Mouse (Mus musculus): ENCODE measurements around the gene Fitm1.

Gene Fitm1

DNA sequence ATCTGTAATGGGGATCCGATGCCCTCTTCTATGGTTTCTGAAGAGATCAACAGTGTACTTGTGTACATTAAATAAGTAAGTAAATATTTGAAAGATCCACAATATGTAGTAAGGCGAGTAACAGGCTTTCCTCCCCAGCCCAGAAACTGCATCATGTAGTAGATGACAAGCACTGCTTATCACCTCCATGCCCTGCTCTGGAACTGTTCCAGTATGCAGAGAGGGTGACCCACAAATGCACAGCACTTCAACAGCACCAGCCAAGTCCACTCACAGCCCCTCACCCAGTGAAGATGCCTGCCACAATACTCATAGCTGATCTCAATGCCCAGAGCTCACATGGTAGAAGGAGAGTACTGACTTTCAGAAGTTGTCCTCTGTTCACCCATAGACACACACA is 4.8 kb upstream of the Fitm1 start:
- no peak for DNase-seq

DNA sequence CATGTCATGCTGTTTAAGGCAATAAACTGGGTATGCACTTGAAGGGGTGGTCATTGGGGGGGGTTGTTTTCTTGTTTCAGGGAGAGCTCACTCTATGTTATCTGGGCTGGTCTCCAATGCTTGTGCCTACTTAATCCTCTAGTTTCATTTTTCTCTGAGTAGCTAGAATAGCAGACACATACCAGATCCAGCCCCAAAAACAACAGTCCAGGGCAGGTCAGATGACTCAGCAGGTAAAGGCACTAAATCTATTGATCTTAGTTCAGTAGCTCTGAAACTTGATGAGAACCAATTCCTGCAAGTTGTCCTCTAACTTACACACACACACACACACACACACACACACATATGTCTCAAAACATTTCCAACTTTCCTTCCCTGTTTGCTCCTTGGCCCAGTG is 3.7 kb upstream of the Fitm1 start:
- DNase-seq = no peak

DNA sequence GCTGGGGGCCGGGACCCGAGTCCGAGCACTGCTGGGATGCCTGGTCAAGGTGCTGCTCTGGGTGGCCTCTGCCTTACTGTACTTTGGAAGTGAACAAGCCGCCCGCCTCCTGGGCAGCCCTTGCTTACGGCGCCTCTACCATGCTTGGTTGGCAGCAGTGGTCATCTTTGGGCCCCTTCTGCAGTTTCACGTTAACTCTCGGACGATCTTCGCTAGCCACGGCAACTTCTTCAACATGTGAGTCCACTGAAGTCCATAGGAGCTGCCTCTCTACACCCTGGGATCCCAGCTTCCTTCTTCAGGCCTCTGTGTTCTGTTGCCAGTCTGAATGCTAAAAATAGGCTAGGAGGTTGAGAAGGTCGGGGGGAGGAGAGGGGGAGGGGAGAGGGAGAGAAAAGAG is 294 bp downstream of the Fitm1 start:
- DNase-seq = no peak

DNA sequence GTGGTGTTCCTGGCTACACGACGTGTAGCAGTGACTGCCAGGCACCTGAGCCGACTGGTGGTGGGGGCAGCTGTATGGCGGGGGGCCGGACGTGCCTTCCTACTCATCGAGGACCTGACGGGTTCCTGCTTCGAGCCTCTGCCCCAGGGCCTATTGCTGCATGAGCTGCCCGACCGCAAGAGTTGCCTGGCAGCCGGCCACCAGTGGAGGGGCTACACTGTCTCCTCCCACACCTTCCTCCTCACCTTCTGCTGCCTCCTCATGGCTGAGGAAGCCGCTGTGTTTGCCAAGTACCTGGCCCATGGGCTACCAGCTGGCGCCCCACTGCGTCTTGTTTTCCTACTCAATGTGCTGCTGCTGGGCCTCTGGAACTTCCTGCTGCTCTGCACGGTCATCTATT is 959 bp downstream of the Fitm1 start:
- DNase-seq = no peak

DNA sequence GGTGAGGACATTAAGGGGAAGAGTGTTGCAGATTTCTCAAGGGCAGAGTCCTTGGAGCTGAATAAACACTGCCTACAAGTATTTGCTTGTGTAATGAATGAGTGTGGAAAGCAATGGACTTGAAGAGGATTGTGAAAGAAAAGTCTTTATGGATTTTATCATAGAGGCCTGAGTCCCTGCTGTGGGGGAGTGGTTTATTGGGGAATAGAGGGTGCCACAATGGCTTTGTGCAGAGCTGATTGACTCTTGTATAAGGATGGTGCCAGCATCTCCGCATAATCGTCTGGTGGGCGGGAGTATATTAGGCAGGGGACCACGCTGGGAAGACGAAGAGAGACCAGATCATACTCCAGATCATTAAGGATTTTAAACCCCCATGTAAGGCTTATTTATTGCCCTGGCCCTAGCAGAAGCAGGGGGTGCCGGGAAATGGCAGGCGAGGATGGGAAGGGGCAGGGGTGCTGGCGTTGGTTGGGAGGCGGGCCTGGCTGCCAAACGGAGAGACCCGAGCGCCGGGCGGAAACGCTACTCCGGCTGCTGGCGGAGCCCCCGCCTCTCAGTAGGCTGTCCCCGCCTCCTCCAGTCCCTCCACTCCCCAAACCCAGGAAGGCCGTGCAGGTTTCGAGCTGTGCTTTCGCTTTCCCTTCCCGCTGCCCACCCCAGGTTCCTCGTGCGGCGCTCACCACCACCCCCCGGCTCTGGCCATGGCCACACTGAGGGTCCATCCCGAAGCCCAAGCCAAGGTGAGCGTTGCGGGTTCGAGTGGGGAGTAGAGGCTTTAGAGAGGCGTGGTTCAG is 2.7 kb downstream of the Fitm1 start, which contains the start of gene Psme1:
TSS of gene Psme1 (plus strand) at position 253 of the 797 bp plus-strand sequence.
- peak; percentile 77 for DNase-seq

DNA sequence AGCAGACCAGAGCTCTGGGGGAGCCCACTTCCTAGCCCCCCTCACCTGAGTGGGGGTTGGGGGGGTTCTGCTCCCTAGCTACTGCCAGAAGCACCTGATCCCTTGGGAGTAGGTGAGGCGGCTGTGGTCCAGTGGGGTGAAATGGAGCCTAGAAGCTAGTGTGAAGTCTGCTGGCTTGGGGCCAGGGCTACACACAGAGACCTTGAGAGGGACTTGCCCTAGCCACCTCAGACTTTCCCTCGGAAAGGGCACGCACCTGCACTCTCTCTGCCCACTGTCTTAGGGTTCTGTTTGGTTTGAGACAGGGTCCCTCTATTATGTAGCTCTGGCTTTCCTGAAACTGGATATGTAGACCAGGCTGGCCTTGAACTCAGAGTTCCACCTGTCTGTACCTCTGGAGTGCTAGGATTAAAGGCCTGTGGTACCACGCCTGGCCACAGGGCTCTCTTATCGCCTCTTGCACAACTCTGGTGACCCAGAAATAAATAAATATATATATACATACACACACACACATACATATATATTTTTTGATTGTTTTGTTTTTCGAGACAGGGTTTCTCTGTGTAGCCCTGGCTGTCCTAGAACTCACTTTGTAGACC is 3.4 kb downstream of the Fitm1 start:
- DNase-seq = no peak

DNA sequence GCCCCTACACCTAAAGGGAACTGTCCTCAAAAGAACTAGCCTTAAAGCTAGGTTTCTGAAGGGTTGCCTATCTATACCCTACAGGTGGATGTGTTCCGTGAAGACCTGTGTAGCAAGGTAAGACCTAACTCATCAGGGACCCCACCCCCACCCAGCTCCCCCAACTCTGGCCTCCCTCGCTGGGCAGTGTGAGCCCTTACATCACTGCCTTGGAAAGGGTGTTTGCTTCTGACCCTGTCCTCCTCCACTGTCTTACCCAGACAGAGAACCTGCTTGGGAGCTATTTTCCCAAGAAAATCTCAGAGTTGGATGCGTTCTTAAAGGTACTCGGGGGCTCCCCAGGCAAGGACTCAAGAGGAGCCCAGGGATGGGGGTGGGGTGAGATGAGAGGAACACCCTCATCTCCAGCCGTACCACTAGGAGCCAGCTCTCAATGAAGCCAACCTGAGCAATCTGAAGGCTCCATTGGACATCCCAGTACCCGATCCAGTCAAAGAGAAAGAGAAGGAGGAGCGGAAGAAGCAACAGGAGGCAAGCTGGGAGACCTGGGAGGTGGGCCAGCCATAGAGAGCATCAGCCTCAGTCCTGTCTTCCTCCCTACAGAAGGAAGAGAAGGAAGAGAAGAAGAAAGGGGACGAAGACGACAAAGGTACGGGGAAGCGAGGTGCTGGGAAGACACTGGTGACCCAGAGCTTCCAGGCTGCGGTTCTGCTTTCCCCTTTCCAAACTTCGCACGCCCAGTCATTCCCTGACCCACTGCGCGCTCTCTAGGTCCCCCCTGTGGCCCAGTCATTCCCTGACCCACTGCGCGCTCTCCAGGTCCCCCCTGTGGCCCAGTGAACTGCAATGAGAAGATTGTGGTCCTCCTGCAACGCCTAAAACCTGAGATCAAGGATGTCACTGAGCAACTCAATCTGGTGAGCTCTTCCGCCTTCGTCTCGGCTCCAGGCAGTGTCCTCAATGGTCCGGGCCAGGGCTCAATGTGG is 4.4 kb downstream of the Fitm1 start:
- DNase-seq = no peak

DNA sequence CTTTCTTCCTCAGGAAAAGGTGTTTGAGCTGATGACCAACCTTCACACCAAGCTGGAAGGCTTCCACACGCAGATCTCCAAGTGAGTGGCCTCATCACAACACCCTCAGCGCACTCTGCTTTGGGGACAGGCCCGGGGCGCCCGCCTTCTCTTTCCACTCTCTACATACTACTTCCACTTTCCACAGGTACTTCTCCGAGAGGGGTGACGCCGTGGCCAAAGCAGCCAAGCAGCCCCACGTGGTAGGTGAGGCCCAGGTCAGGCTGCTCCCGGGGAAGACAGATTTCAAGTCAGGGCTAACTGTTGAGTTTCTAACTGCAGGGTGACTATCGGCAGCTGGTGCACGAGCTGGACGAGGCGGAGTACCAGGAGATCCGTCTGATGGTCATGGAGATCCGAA is 5.3 kb downstream of the Fitm1 start:
- no peak for DNase-seq

DNA sequence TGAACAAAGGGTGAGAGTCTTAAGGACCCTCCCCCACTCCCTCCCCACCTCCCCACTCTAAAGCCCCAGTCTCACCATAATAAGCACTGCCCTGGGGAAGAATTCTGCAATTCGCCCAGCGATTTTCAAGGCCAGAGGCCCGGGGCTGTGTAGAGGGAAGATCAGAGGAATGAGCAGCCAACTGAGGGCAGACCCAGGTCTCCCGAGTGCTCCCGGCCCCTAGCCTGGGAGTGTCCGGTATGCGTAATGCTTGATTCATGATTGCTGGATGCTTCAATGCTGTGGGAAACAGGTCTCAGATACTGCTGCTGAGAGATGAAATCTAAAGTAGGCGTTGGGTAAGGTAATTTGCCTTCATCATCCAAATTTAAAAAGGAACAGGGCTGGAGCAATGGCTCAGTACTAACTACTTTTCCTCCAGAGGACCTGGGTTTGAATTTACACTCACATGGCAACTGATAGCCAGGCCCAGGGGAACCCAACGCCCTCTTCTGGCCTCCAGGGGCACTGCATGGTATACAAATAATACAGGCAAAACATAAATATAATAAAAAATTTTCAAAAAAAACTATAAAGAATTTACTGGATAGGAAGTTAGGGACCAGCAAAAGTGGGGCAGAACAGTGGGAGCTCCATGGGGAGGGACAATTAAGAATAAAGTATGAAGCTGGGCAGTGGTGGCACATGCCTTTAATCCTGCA is 6.7 kb downstream of the Fitm1 start:
- no peak for DNase-seq

DNA sequence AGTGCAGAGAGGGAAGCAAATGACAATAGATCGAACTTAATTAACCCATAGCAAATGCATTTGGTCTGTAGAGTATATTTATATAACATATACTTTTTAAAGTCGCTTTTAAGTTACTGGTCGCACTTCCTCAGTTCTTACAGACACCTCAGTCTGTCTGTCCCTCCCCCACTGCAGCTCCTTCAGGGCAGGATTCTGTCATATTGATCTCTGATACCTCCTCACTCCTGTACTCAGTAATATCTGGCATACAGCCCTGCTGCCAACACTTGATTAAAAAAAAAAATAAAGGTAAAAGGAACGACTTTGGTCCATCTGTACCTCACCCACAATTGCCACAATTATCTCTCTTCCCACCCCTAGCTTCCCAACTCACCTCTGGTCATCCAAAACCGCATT is 8.9 kb downstream of the Fitm1 start:
- DNase-seq = no peak

DNA sequence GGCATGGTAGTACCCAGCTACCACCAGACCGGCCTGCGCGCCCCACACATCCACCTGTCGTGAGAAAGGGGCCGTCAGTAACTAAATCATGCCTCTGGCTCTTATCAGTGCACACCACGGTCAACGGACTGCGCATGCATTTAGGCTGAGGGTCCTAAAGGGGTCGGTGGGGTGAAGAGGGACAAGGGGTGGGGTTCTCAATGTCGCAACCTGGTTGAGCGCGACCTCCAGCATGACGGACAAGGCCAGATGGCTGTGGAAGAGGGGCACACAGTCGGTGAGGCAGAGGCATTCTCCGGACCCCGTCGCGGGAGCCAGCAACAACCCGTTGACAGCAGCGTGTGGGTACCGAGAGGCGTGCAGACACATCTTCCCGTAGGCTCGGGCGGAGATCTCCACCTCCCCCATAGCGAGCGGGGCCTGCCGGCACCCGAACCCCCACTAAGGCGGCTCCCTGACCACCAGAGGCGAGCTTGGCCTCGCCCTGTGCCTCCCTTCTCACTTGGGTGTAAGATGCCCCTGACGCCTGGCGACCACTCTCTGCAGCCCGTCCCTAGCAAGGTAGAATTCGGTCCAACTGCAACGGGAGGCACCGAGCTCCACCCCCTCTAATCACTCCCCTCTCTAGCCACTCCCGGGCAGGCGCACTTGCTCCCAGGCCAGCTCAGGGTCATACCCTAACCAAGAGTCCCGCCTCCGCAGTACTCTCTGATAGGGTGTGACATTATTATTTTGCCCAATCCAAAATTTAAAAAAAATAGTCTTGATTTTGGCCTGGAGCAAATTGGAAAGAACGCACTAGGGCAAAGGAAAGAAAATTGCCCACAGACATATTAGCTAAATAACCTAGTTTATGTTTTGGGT is 9.5 kb downstream of the Fitm1 start, which contains the start of gene Emc9:
TSS of gene Emc9 (minus strand) at position 601 of the 864 bp plus-strand sequence.
- peak; percentile 69 for DNase-seq

DNA sequence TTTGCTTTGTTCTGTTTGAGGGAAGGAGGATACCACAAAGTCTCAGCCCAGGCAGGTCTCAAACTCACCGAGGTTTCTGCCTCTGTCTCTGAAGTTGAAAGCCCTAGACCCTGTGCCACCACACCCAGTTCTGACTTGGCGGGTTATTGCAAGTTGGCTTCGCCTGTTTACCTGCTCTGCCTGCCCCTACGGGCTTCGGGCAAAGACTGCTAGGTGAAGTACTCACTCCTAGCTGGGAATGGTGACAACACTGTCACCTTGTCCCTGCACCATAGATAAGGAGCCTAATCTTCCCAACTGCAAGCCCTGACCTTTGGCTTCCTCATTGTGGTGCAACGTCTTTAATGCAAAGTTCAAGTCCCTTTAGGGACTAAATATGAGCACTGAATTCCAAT is 10.1 kb downstream of the Fitm1 start:
- no peak for DNase-seq

DNA sequence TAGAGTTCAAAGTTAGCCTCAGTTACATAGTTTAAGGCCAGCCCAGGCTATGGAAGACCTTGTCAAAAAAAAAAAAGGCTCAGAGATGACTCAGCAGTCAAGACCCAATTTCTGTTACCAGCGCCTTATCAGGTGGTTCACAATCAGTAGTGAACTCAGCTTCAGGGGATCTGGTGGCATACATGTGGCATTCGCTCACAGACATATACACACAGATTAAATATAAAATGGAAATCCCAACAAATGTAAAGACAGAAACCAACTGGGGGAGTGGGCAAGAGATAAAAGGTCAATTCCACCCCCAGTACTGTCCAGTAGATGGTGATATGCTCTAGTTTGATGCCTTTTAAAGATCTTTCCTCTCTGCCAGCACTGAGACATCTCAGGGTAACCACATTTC is 10.7 kb downstream of the Fitm1 start:
- no peak for DNase-seq

DNA sequence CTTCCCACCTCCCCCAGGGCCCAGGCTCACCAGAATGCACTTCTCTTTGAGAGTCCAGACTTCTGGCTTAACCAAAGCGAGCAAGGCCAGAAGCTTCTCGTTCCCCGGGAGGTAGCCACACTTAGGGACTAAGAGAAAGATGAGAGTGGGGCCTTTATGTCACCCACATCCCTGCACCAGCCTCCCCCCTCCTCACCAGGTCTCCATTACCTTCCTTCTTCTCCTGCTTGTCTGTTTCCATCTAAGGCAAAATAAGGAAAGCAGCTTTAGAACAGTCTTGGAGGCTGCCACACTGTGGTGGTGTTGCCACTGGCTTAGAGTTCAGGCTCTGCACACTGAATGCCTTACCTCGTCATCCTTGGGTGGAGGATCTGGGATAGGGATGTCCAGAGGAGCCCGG is 13.9 kb downstream of the Fitm1 start:
- DNase-seq = no peak

DNA sequence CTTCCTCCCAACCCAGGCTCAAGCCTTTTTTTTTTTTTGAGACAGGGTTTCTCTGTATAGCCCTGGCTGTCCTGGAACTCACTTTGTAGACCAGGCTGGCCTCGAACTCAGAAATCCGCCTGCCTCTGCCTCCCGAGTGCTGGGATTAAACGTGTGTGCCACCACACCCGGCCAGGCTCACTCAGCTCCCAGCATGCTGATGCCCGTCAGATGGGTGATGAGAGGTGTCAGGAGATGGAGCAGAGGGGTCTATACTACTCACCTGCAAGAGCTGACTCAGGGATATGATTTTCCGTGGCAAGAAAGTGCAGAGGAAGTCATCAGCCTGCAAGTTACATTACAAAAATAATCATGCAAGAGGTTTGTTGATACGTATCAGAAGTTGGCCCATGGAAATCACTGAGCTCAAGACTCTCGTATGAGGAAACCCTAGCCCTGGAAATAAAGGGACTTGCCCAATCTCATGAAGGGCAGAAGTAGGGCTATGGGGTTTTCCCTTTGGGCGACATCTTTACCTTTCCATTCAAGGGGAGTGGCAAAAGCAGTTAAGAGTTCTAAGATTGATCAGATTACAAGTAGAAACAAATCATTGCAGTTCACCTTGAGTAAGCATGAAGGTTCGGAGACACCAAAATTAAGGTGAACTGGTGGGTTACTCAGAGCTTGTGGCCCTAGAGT is 14.5 kb downstream of the Fitm1 start:
- no peak for DNase-seq

DNA sequence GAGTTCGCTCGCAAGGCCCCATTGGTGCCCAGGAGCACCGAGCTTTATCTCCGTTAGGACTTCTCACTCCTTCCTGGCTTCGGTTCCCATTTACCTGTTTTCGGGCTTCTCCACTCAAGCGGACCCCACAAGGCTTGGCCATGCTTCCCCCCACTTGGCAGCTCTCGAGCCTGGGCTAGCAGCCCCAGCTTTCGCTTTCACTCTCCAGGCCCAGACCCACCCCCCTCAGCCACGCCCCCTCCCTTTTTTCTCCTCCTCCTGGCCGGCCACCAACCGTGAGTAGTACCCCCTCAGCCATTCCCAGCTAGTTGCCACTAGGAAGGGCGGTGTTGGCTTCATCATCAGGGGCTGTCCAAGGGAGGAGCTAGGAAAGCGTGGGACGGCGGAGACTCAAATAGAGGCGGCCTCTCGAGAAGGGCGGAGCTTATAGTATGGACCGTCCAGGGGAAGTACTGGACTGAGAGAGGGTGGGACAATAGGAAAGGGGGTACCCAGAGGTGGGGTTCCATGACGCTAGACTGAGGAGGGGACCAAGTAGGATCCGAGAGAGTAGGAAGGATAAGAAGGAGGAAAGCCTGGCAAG is 15.4 kb downstream of the Fitm1 start, which contains the start of gene Psme2:
TSS of gene Psme2 (minus strand) at position 366 of the 583 bp plus-strand sequence.
- peak; percentile 89 for DNase-seq

DNA sequence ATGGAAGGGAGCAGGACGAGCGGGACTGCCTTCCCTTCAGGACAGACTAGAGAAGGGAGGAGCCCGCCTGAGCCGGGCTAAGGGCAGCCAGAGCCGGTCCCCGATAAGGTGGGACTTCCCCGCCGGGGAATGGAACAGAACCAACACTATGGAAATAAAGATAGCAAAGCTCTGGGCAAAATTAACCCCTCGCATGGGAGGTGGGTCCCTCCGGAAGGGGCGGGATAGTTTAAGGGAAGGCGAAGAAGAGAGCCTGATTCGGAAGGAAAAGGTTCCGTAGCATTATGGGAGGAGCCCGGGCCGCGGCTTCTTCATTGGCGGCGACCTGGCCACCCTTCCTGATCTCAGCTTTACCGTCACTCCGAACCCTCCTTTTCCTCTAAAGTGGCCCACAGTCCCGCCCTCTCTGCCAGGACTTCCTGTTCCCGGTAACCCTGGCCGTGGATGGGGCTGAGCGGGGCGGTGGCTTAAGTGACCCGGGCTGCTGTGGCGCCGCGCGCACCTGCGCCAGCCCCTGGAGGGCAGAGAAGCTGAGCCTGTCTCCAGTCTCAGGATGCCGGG is 16.0 kb downstream of the Fitm1 start, which contains the start of gene Rnf31:
TSS of gene Rnf31 (plus strand) at position 378 of the 561 bp plus-strand sequence.
- DNase-seq = peak; percentile 92

DNA sequence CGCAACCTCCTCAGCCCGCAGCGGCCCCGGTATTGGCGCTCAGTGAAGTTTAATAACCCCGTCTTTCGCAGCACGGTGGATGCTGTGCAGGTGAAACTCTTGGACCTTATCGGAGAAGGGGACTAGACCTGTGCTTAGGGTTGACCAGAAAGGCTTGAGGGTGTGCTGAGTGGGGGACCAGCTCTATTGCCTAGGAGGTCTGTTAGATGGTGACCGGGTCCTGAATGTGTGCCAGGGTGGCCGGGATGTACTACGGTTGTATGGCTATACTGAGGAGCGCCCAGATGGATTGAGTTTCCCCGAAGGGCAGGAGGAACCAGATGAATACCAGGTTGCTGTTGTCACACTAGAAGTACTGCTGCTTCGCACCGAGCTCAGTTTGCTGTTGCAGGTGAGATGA is 16.8 kb downstream of the Fitm1 start:
- DNase-seq = no peak

DNA sequence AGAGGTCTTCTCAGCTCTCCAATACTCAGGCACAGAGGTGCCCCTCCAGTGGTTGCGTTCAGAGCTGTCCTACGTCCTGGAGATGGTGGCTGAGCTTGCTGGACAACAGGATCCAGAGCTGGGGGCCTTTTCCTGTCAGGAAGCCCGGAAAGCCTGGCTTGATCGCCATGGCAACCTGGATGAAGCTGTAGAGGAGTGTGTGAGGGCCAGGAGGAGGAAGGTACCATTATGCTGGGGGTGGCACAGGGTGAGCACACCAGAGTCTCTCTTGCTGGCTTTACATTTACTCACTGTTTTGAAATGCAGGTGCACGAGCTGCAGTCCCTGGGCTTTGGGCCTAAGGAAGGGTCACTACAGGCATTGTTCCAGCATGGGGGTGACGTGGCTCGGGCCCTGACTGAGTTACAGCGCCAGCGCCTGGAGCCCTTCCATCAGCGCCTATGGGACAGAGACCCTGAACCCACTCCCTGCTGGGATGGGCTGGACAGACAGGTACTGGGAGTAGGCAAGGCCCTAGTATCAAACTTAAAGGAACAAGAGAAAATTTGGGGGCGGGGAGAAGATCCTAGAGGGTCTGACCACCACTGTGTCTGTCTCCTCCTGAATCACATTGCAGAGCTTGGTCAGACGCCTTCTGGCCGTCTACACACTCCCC is 20.7 kb downstream of the Fitm1 start:
- DNase-seq = no peak

Measured in right cerebral cortex, postnatal 25 days (tissue).